Mouse (Mus musculus): ENCODE results near the gene 3110082I17Rik.

3110082I17Rik gene

GRCm38 (mm10) chr5:139460384-139461067 is at the start of gene 3110082I17Rik:
3110082I17Rik (minus strand) TSS chr5:139460527.
- peak; percentile 96 to 98 for DNase-seq (ENCODE audit: low spot score in 2 of 2)

GRCm38 (mm10) chr5:139506207-139506606 is 45.9 kb upstream of the 3110082I17Rik start:
- DNase-seq (ENCODE audit: low spot score in 2 of 2), result no peak

- DNase-seq (ENCODE audit: low spot score in 2 of 2), result peak in 1 of 2 experiments; percentile 66
Measured at GRCm38 (mm10) chr5:139505073-139505606, 44.8 kb upstream of the 3110082I17Rik start.

- no peak for DNase-seq (ENCODE audit: low spot score in 2 of 2)
Measured at GRCm38 (mm10) chr5:139502281-139502680, 42.0 kb upstream of the 3110082I17Rik start.

GRCm38 (mm10) chr5:139498791-139499190 is 38.5 kb upstream of the 3110082I17Rik start:
- no peak for DNase-seq (ENCODE audit: low spot score in 2 of 2)

GRCm38 (mm10) chr5:139496939-139497338 is 36.6 kb upstream of the 3110082I17Rik start:
- no peak for DNase-seq (ENCODE audit: low spot score in 2 of 2)

- DNase-seq (ENCODE audit: low spot score in 2 of 2), result no peak
Measured at GRCm38 (mm10) chr5:139495019-139495669, 34.8 kb upstream of the 3110082I17Rik start.

GRCm38 (mm10) chr5:139493690-139494089 is 33.4 kb upstream of the 3110082I17Rik start:
- no peak for DNase-seq (ENCODE audit: low spot score in 2 of 2)

GRCm38 (mm10) chr5:139491348-139491747 is 31.0 kb upstream of the 3110082I17Rik start:
- DNase-seq (ENCODE audit: low spot score in 2 of 2), result no peak

- no peak for DNase-seq (ENCODE audit: low spot score in 2 of 2)
Measured at GRCm38 (mm10) chr5:139490131-139490530, 29.8 kb upstream of the 3110082I17Rik start.

GRCm38 (mm10) chr5:139484185-139484814 is 24.0 kb upstream of the 3110082I17Rik start, which contains the start of gene Zfand2a:
Zfand2a (minus strand) TSS chr5:139484549.
- peak; percentile 100 for DNase-seq (ENCODE audit: low spot score in 2 of 2)

- no peak for DNase-seq (ENCODE audit: low spot score in 2 of 2)
Measured at GRCm38 (mm10) chr5:139483171-139483848, 23.0 kb upstream of the 3110082I17Rik start.

- no peak for DNase-seq (ENCODE audit: low spot score in 2 of 2)
Measured at GRCm38 (mm10) chr5:139480406-139480805, 20.1 kb upstream of the 3110082I17Rik start.

GRCm38 (mm10) chr5:139479088-139479487 is 18.8 kb upstream of the 3110082I17Rik start:
- DNase-seq (ENCODE audit: low spot score in 2 of 2), result no peak

- DNase-seq (ENCODE audit: low spot score in 2 of 2), result no peak
Measured at GRCm38 (mm10) chr5:139474741-139475140, 14.4 kb upstream of the 3110082I17Rik start.

- no peak for DNase-seq (ENCODE audit: low spot score in 2 of 2)
Measured at GRCm38 (mm10) chr5:139467998-139468397, 7.7 kb upstream of the 3110082I17Rik start.

- no peak for DNase-seq (ENCODE audit: low spot score in 2 of 2)
Measured at GRCm38 (mm10) chr5:139466801-139467200, 6.5 kb upstream of the 3110082I17Rik start.

GRCm38 (mm10) chr5:139466373-139466772 is 6.0 kb upstream of the 3110082I17Rik start:
- no peak for DNase-seq (ENCODE audit: low spot score in 2 of 2)

GRCm38 (mm10) chr5:139464874-139465273 is 4.5 kb upstream of the 3110082I17Rik start:
- no peak for DNase-seq (ENCODE audit: low spot score in 2 of 2)

- DNase-seq (ENCODE audit: low spot score in 2 of 2), result no peak
Measured at GRCm38 (mm10) chr5:139459938-139460337, 389 bp downstream of the 3110082I17Rik start.

GRCm38 (mm10) chr5:139457241-139457640 is 3.1 kb downstream of the 3110082I17Rik start:
- DNase-seq (ENCODE audit: low spot score in 2 of 2), result no peak

GRCm38 (mm10) chr5:139455166-139455565 is 5.2 kb downstream of the 3110082I17Rik start:
- no peak for DNase-seq (ENCODE audit: low spot score in 2 of 2)
